Mouse (Mus musculus): ENCODE measurements around the gene Wdr45.

- TF ChIP-seq ZNF384 (IDR thresholded peaks at IDR 0.05; ENCODE audit: low read depth, low read length) (no peak), ZC3H11A (IDR thresholded peaks at IDR 0.05; ENCODE audit: borderline replicate concordance, low read depth, low read length) (no peak), CHD2 (IDR thresholded peaks at IDR 0.05; ENCODE audit: low read depth, low read length) (no peak)
Observed at GRCm38 (mm10) chrX:7724135-7724534, 10.0 kb downstream of the Wdr45 start.

Data from ES-E14 (cell line).